Comparison of ENCODE assay signal across 8 mouse cellular contexts in the genomic region with DNA sequence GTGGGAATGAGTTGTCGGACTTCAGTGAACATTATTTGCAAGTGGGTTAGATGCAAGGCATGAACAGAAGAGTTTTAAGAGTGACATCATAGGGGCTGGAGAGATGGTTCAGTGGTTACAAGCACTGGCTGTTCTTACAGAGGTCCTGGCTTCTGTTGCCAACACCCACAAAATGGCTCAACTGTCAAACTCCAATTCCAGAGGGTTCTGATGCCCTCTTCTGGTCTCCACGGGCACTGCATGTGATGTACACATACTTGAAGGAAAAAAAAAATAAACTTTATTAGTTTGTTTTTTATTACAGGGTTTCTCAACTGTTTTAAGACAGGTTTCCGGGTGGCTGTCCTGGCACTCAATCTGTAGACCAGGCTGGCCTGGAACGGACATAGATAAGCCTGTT. TPM values are rescaled to one million over a fixed set of nuclear protein-coding genes. Genes with fewer than 3 reads are reported as not detected.
DNase-seq lines count a peak whose midpoint lies in the region; ATAC-seq and TF ChIP-seq lines count a peak whose summit lies in the region.
"Had no signal": no experiment of that assay in that cellular context is flagged by ENCODE, and none has a peak within 500 bp of the region (broad histone marks: within the 10 kb centered on the region; RNA-seq: fewer than 3 reads in every experiment).

No protein-coding gene starts in this region.

- TF ChIP-seq POLR2A in kidney, adult 2 months (IDR thresholded peaks at IDR 0.05; ENCODE audit: low read depth, low read length) = no peak

- no peak overlapping the region for H3K4me2 ChIP-seq in kidney, embryonic 15.5 days
- H3K4me2 ChIP-seq in liver, embryonic 13.5 days = no peak overlapping the region
- H3K4me2 ChIP-seq: limb, embryonic 15.5 days had no signal

- H3K4me1 ChIP-seq in kidney, adult 2 months (ENCODE audit: control insufficient read depth, insufficient read depth, low read length) = 0 out of 2 replicates have a peak, but pooled peaks cover 5% of the 10 kb centered on the region
- H3K4me1 ChIP-seq in kidney, embryonic 15.5 days = peaks cover 17% of the 10 kb centered on the region
- peaks cover 33% of the 10 kb centered on the region for H3K4me1 ChIP-seq in E14TG2a.4 (replicated peaks; ENCODE audit: low read depth, low read length)
- peaks cover 17% of the 10 kb centered on the region for H3K4me1 ChIP-seq in embryonic facial prominence, embryonic 10.5 days
- H3K4me1 ChIP-seq in liver, embryonic 13.5 days (replicated peaks) = peaks cover 33% of the 10 kb centered on the region

- H3K27ac ChIP-seq in kidney, adult 2 months (ENCODE audit: insufficient read depth, low read depth, low read length) = no peak overlapping the region
- H3K27ac ChIP-seq in kidney, embryonic 15.5 days = no peak overlapping the region
- no peak overlapping the region for H3K27ac ChIP-seq in embryonic facial prominence, embryonic 10.5 days (replicated peaks)
- no peak overlapping the region for H3K27ac ChIP-seq in liver, embryonic 13.5 days
- H3K27ac ChIP-seq: limb, embryonic 15.5 days had no signal

- 77% methylated on average over 4 of the region's 4 CpGs for WGBS in kidney, adult 2 months
- WGBS in kidney, embryonic 15.5 days = 74% methylated on average over 4 of the region's 4 CpGs
- WGBS in embryonic facial prominence, embryonic 10.5 days = 68% methylated on average over 4 of the region's 4 CpGs
- WGBS in liver, embryonic 13.5 days (ENCODE audit: insufficient replicate concordance) = 58% methylated on average over 4 of the region's 4 CpGs

- no peaks in the 10 kb centered on the region for H3K27me3 ChIP-seq in kidney, adult 2 months (replicated peaks; ENCODE audit: control insufficient read depth, insufficient read depth, low read length)
- H3K27me3 ChIP-seq in kidney, embryonic 15.5 days = no peaks in the 10 kb centered on the region
- H3K27me3 ChIP-seq in E14TG2a.4 (ENCODE audit: insufficient read depth, low read length) = no peaks in the 10 kb centered on the region
- no peaks in the 10 kb centered on the region for H3K27me3 ChIP-seq in embryonic facial prominence, embryonic 10.5 days (replicated peaks; ENCODE audit: low read depth, poor library complexity, severe bottlenecking)
- 0 out of 2 replicates have a peak, but pooled peaks cover 4% of the 10 kb centered on the region for H3K27me3 ChIP-seq in liver, embryonic 13.5 days
- H3K27me3 ChIP-seq: limb, embryonic 15.5 days had no signal

- H3K36me3 ChIP-seq in kidney, adult 2 months (ENCODE audit: control insufficient read depth, insufficient read depth, low read length) = no peaks in the 10 kb centered on the region
- peaks cover 16% of the 10 kb centered on the region for H3K36me3 ChIP-seq in kidney, embryonic 15.5 days
- H3K36me3 ChIP-seq in E14TG2a.4 (ENCODE audit: insufficient read depth, low read length) = peaks cover 29% of the 10 kb centered on the region
- peaks cover 18% of the 10 kb centered on the region for H3K36me3 ChIP-seq in embryonic facial prominence, embryonic 10.5 days (replicated peaks)
- peaks cover 10% of the 10 kb centered on the region for H3K36me3 ChIP-seq in liver, embryonic 13.5 days

- TF ChIP-seq CTCF in kidney, adult 2 months (conservative IDR thresholded peaks at IDR 0.05; ENCODE audit: insufficient read depth, insufficient read length, low read depth, low read length) = peak; percentile 54
- peak; percentile 69 for TF ChIP-seq CTCF in E14TG2a.4 (conservative IDR thresholded peaks at IDR 0.05; ENCODE audit: low read length)

- peak; percentile 58 for DNase-seq in kidney, adult 2 months
- peak; percentile 29 for DNase-seq in adrenal gland, adult 2 months
- DNase-seq in embryonic facial prominence, embryonic 10.5 days (ENCODE audit: low spot score) = peak; percentile 52
- DNase-seq in liver, embryonic 13.5 days = peak; percentile 39
- peak; percentile 15 to 51 for DNase-seq in spleen, adult 18-20 months

- H3K9me3 ChIP-seq in kidney, embryonic 15.5 days (replicated peaks) = no peaks in the 10 kb centered on the region
- peaks cover 28% of the 10 kb centered on the region for H3K9me3 ChIP-seq in E14TG2a.4 (ENCODE audit: low read length)
- H3K9me3 ChIP-seq in embryonic facial prominence, embryonic 10.5 days = peaks cover 13% of the 10 kb centered on the region; the same call in 1 of the 2 replicates
- peaks cover 3% of the 10 kb centered on the region; the same call in 1 of the 2 replicates for H3K9me3 ChIP-seq in liver, embryonic 13.5 days (replicated peaks)
- H3K9me3 ChIP-seq: limb, embryonic 15.5 days had no signal

- H3K9ac ChIP-seq in kidney, embryonic 15.5 days = no peak overlapping the region
- H3K9ac ChIP-seq in liver, embryonic 13.5 days = no peak overlapping the region
- H3K9ac ChIP-seq: limb, embryonic 15.5 days had no signal

- no peak for ATAC-seq in kidney, embryonic 15.5 days (replicated peaks; ENCODE audit: low FRiP score)
- no peak for ATAC-seq in liver, embryonic 13.5 days (ENCODE audit: low read depth)

- H3K4me3 ChIP-seq in kidney, adult 2 months (ENCODE audit: insufficient read depth, low read depth, low read length) = no peak overlapping the region
- H3K4me3 ChIP-seq in kidney, embryonic 15.5 days (replicated peaks) = no peak overlapping the region
- no peak overlapping the region for H3K4me3 ChIP-seq in E14TG2a.4 (replicated peaks; ENCODE audit: low read length)
- no peak overlapping the region for H3K4me3 ChIP-seq in embryonic facial prominence, embryonic 10.5 days
- H3K4me3 ChIP-seq in liver, embryonic 13.5 days (replicated peaks) = no peak overlapping the region
- H3K4me3 ChIP-seq: limb, embryonic 15.5 days had no signal

RNA-seq across cellular contexts. Expression of gene Cops7a, which starts 2.4 kb away (rescaled TPM):
- 268 and 276 TPM in 2 replicates for polyA plus RNA-seq in kidney, adult 2 months (2012; rRNA removed)
- 163 and 164 TPM in 2 replicates for polyA plus RNA-seq in kidney, embryonic 15.5 days (2015; fragmentation: Nextera tagmentation; extraction: Ambion mirVana)
- 100 to 1,000 TPM; 128 to 152 TPM for total RNA-seq in adrenal gland, adult 2 months (2021)
- polyA plus RNA-seq in adrenal gland, adult 2 months (2012; rRNA removed) = 220 and 384 TPM in 2 replicates
- polyA plus RNA-seq in embryonic facial prominence, embryonic 10.5 days (2016; fragmentation: Nextera tagmentation; extraction: Ambion mirVana) = 137 and 146 TPM in 2 replicates
- polyA plus RNA-seq in liver, embryonic 13.5 days (2015; fragmentation: Nextera tagmentation; extraction: Ambion mirVana) = 67.3 and 77.6 TPM in 2 replicates

RNA-seq across cellular contexts. Expression of gene Pianp, which starts 28.7 kb away (rescaled TPM):
- polyA plus RNA-seq in kidney, adult 2 months (2012; rRNA removed) = 0.95 and 0.99 TPM in 2 replicates
- polyA plus RNA-seq in kidney, embryonic 15.5 days (2015; fragmentation: Nextera tagmentation; extraction: Ambion mirVana) = 1.4 and 3.1 TPM in 2 replicates
- 1 to 10 TPM in 1 of 2 experiments, under 1 TPM in 1; 0.89 to 2.0 TPM for total RNA-seq in adrenal gland, adult 2 months (2021)
- polyA plus RNA-seq in adrenal gland, adult 2 months (2012; rRNA removed) = 4.2 and 9.0 TPM in 2 replicates
- 0.82 and 1.1 TPM in 2 replicates for polyA plus RNA-seq in embryonic facial prominence, embryonic 10.5 days (2016; fragmentation: Nextera tagmentation; extraction: Ambion mirVana)
- 0.05 and 0.15 TPM in 2 replicates for polyA plus RNA-seq in liver, embryonic 13.5 days (2015; fragmentation: Nextera tagmentation; extraction: Ambion mirVana)

RNA-seq across cellular contexts. Expression of gene Mlf2, which starts 36.6 kb away (rescaled TPM):
- polyA plus RNA-seq in kidney, adult 2 months (2012; rRNA removed) = 402 and 403 TPM in 2 replicates
- polyA plus RNA-seq in kidney, embryonic 15.5 days (2015; fragmentation: Nextera tagmentation; extraction: Ambion mirVana) = 357 and 385 TPM in 2 replicates
- total RNA-seq in adrenal gland, adult 2 months (2021) = 100 to 1,000 TPM; 269 to 320 TPM
- 390 and 451 TPM in 2 replicates for polyA plus RNA-seq in adrenal gland, adult 2 months (2012; rRNA removed)
- 390 and 408 TPM in 2 replicates for polyA plus RNA-seq in embryonic facial prominence, embryonic 10.5 days (2016; fragmentation: Nextera tagmentation; extraction: Ambion mirVana)
- 129 and 134 TPM in 2 replicates for polyA plus RNA-seq in liver, embryonic 13.5 days (2015; fragmentation: Nextera tagmentation; extraction: Ambion mirVana)

RNA-seq across cellular contexts. Expression of gene Zfp384, which starts 41.2 kb away (rescaled TPM):
- polyA plus RNA-seq in kidney, adult 2 months (2012; rRNA removed) = 37.8 and 45.7 TPM in 2 replicates
- polyA plus RNA-seq in kidney, embryonic 15.5 days (2015; fragmentation: Nextera tagmentation; extraction: Ambion mirVana) = 16.1 and 17.8 TPM in 2 replicates
- 10 to 100 TPM; 38.5 to 56.9 TPM for total RNA-seq in adrenal gland, adult 2 months (2021)
- 70.6 and 98.2 TPM in 2 replicates for polyA plus RNA-seq in adrenal gland, adult 2 months (2012; rRNA removed)
- 9.4 and 11.0 TPM in 2 replicates for polyA plus RNA-seq in embryonic facial prominence, embryonic 10.5 days (2016; fragmentation: Nextera tagmentation; extraction: Ambion mirVana)
- 3.6 and 3.8 TPM in 2 replicates for polyA plus RNA-seq in liver, embryonic 13.5 days (2015; fragmentation: Nextera tagmentation; extraction: Ambion mirVana)

RNA-seq across cellular contexts. Expression of gene Ptms, which starts 47.9 kb away (rescaled TPM):
- 1,732 and 2,839 TPM in 2 replicates for polyA plus RNA-seq in kidney, adult 2 months (2012; rRNA removed)
- polyA plus RNA-seq in kidney, embryonic 15.5 days (2015; fragmentation: Nextera tagmentation; extraction: Ambion mirVana) = 320 TPM in 2 replicates
- 100 to 1,000 TPM; 828 to 858 TPM for total RNA-seq in adrenal gland, adult 2 months (2021)
- 2,208 and 2,873 TPM in 2 replicates for polyA plus RNA-seq in adrenal gland, adult 2 months (2012; rRNA removed)
- polyA plus RNA-seq in embryonic facial prominence, embryonic 10.5 days (2016; fragmentation: Nextera tagmentation; extraction: Ambion mirVana) = 203 and 213 TPM in 2 replicates
- polyA plus RNA-seq in liver, embryonic 13.5 days (2015; fragmentation: Nextera tagmentation; extraction: Ambion mirVana) = 42.3 and 47.6 TPM in 2 replicates
